Mouse (Mus musculus): Measurements from ENCODE around the gene B4galnt4.

B4galnt4 gene

GRCm38 (mm10) chr7:141072017-141072745 is 11.3 kb downstream of the B4galnt4 start:
- DNase-seq: peak; percentile 35 to 79

GRCm38 (mm10) chr7:141073782-141074181 is 12.9 kb downstream of the B4galnt4 start:
- no peak for DNase-seq

GRCm38 (mm10) chr7:141077841-141078240 is 16.9 kb downstream of the B4galnt4 start, which contains the start of gene Pkp3:
TSS of gene Pkp3 (plus strand) at chr7:141078218.
- no peak for DNase-seq

GRCm38 (mm10) chr7:141078876-141079275 is 18.0 kb downstream of the B4galnt4 start:
- no peak for DNase-seq

GRCm38 (mm10) chr7:141079481-141080449 is 18.9 kb downstream of the B4galnt4 start:
- DNase-seq: peak; percentile 73 to 82

- DNase-seq: peak; percentile 29 to 45
Measured at GRCm38 (mm10) chr7:141087894-141088293, 27.0 kb downstream of the B4galnt4 start.

GRCm38 (mm10) chr7:141088473-141088872 is 27.6 kb downstream of the B4galnt4 start:
- DNase-seq: no peak

GRCm38 (mm10) chr7:141090228-141090627 is 29.3 kb downstream of the B4galnt4 start:
- DNase-seq: no peak

- DNase-seq: peak; percentile 95 to 96
Measured at GRCm38 (mm10) chr7:141092051-141092735, 31.3 kb downstream of the B4galnt4 start.

GRCm38 (mm10) chr7:141093950-141094349 is 33.0 kb downstream of the B4galnt4 start:
- peak; percentile 84 to 91 for DNase-seq

GRCm38 (mm10) chr7:141094487-141095205 is 33.7 kb downstream of the B4galnt4 start:
- peak; percentile 81 to 92 for DNase-seq

- peak in 1 of 2 experiments; percentile 27 for DNase-seq
Measured at GRCm38 (mm10) chr7:141096021-141096420, 35.1 kb downstream of the B4galnt4 start.

GRCm38 (mm10) chr7:141096649-141097056 is 35.7 kb downstream of the B4galnt4 start:
- peak; percentile 81 to 84 for DNase-seq

GRCm38 (mm10) chr7:141097177-141097576 is 36.3 kb downstream of the B4galnt4 start:
- no peak for DNase-seq

GRCm38 (mm10) chr7:141099911-141100691 is 39.2 kb downstream of the B4galnt4 start, which contains the start of gene Sigirr:
TSS of gene Sigirr (minus strand) at chr7:141100572.
- peak; percentile 67 to 82 for DNase-seq

- DNase-seq: no peak
Measured at GRCm38 (mm10) chr7:141103161-141103560, 42.3 kb downstream of the B4galnt4 start.

- no peak for DNase-seq
Measured at GRCm38 (mm10) chr7:141115874-141116273, 55.0 kb downstream of the B4galnt4 start.

- peak; percentile 81 to 82 for DNase-seq
Measured at GRCm38 (mm10) chr7:141117636-141118035, 56.7 kb downstream of the B4galnt4 start, which contains the start of gene Ano9. TSS of gene Ano9 (minus strand) at chr7:141117806.

- no peak for DNase-seq
Measured at GRCm38 (mm10) chr7:141119487-141119886, 58.6 kb downstream of the B4galnt4 start.

- no peak for DNase-seq
Measured at GRCm38 (mm10) chr7:141120605-141121004, 59.7 kb downstream of the B4galnt4 start.

GRCm38 (mm10) chr7:141121051-141121531 is 60.2 kb downstream of the B4galnt4 start:
- DNase-seq: peak; percentile 84 to 94

Measured in kidney, postnatal 36 days (tissue).